Mouse (Mus musculus): ENCODE measurements around the gene Kng1.
A peak's percentile ranks its signal among the peaks of the same experiment; 100 is the strongest.
"Not testable (repeated sequence)": the region's sequence is repeated elsewhere in the genome, so short reads cannot be mapped to it uniquely, and the experiment has no call there.

Gene Kng1

DNA sequence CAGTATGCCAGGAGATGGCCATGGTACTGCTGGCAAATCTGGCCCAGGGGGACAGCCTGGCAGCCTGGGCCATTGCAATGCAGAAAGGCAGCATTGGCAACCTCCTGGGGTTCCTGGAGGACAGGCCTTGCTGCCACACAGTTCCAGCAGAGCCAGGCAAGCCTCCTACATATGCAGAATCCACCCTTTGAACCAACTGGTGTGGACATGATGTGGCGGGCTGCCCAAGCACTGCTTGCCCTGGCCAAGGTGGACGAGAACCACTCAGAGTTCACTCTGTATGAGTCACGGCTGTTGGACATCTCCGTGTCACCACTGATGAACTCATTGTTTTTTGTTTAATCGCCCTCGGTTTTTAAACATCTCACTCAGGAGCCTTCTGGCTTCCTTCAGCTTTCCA lies 36.5 kb downstream of the Kng1 start:
- no peak for DNase-seq

DNA sequence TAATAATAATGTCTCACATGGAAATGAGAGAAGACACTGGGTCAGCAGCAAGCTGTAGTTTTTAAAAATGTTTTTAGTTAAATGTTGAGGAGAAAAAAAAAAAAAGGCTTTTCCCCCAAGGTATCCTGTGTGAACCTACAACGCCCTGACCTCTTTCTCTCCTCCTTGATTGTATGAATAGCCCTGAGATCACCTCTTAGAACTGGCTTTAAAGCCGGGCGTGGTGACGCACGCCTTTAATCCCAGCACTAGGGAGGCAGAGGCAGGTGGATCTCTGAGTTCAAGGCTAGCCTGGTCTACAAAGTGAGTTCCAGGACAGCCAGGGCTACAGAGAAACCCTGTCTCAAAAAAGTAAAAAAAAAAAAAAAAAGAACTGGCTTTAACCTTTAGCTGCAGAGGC lies 37.9 kb downstream of the Kng1 start:
- DNase-seq = not testable (repeated sequence)

- DNase-seq = not testable (repeated sequence)
These were observed 39.2 kb downstream of the Kng1 start for GRCm38 (mm10) chr16:23096886-23097285.

GRCm38 (mm10) chr16:23097290-23098104 lies 39.8 kb downstream of the Kng1 start:
- not testable (repeated sequence) for DNase-seq

DNA sequence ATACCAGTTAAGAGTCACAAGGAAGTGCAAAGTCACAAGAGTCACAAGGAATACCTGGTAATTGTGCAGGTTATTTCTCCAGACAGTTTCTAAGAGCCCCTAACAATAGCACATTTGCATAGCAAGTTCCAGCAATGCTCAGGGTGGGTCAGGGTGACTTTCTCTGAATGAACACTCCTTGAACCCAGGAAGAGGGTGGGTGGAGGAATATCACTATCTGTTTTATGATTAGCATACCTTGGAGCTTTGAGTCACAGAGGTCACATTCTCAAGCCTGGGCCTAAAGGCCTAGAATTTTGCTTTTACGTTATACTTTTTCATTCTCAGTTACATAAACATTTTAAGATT lies 40.4 kb downstream of the Kng1 start:
- not testable (repeated sequence) for DNase-seq

DNA sequence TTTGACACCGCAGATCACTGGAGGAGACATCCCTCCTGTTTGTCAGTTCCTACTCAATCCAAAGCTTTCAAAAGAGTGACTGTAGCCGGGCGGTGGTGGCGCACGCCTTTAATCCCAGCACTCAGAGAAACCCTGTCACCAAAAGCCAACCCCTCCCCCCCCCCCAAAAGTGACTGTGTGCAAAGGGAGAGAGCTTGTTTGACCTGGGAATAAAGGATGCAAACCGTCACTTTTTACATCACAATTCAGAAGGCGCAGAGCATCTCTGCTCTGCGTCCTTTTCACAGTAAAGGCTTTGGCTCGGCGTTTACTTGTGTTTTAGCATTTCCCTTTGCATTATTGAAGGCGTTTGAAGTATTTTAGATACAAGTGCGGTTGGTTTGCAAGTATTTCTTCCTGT lies 42.0 kb downstream of the Kng1 start:
- DNase-seq = no peak

- no peak for DNase-seq
These were observed 42.5 kb downstream of the Kng1 start for GRCm38 (mm10) chr16:23100099-23100575.

DNA sequence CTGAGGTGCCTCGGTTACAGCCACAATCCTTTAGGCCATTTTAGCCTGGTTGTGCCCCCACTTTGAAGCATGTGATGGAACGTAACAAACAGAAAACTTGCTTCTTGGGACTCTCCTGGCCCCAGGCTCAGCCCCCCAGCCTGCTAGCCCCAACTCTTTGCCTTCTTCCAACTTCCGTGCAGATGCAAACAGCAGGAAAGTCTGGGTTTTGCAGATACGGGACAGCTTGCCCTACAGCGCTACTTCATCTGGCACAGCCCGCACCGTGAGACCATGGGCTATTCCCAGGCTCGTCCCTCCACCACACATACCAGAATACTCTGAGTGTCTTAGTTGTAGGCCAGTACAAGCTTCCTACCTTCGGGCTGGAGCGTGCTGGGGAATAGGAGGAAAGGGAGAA lies 42.9 kb downstream of the Kng1 start:
- DNase-seq = no peak

GRCm38 (mm10) chr16:23102340-23103037 lies 44.8 kb downstream of the Kng1 start:
- no peak for DNase-seq

GRCm38 (mm10) chr16:23103038-23103745 lies 45.5 kb downstream of the Kng1 start:
- DNase-seq = peak; percentile 41

DNA sequence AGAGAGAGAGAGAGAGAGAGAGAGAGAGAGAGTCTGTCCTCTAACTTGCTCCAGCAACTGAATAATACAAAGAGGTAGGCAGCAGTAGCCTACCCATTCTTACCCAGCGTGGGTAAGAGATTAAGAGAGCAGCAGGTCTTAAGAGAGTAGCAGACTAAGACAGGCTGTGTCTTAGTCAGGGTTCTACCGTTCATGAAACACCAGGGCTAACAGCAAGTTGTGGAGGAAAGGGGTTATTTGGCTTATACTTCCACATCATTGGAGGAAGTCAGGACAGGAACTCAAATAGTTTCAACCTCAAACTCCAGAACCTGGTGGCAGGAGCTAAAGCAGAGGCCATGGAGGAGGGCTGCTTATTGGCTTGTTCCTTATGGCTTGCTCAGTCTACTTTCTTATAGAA lies 46.2 kb downstream of the Kng1 start:
- DNase-seq = no peak

GRCm38 (mm10) chr16:23106121-23106520 lies 48.5 kb downstream of the Kng1 start:
- no peak for DNase-seq

- peak; percentile 94 for DNase-seq
These were observed 49.7 kb downstream of the Kng1 start, which contains the start of gene Eif4a2 for GRCm38 (mm10) chr16:23107231-23107942. Eif4a2 (plus strand) TSS chr16:23107444.

DNA sequence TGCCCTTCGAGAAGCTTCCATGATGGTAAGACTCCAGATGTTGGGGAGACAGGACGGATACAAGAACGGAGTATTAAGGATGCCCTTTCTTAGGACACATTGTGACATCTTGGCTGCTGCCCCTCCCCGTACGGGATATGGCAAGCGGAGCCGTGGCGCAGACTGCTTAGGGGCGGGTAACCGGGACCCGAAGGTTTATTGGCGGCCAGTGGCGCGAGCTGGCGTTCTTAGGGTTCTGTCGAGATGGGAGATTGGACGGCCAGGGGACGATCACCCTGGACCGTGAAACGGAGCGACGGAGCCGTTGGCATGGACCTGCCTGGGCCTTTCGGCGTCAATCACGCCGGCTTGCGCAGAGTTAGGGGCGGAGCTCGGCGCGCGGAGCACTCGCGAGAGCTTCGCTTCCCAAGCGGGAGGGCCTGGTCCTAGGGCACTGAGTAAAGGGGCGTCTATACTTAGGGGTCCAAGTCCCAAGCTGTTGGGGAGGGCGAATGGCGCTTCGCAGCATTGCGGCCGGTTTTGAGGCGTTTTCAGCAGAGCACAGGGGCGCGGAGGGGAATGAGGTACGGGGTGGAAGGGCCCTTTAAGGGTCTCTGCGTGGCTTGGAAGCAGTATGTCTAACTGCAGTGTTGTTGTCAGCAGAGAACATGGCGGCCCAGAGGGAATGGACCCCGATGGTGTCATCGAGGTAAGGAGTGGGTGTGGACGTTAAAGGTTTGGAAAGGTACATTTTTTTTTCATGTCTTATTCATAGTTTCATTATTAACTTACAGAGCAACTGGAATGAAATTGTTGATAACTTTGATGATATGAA lies 50.5 kb downstream of the Kng1 start:
- DNase-seq = peak; percentile 86

DNA sequence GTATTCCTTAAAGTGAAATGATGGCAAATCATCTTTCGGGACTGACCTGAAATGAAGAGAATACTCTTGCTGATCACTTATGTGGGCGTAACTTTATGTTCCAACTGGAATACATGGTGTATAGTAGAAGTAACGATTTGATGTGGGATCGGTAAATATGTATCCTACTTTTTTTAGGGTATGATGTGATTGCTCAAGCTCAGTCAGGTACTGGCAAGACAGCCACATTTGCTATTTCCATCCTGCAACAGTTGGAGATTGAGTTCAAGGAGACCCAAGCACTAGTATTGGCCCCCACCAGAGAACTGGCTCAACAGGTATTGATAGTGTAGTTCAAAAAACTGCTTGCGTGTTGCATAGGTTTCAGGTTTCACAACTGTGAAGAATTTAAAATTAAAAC lies 51.3 kb downstream of the Kng1 start:
- DNase-seq = no peak

GRCm38 (mm10) chr16:23109350-23110280 lies 52.0 kb downstream of the Kng1 start:
- no peak for DNase-seq

DNA sequence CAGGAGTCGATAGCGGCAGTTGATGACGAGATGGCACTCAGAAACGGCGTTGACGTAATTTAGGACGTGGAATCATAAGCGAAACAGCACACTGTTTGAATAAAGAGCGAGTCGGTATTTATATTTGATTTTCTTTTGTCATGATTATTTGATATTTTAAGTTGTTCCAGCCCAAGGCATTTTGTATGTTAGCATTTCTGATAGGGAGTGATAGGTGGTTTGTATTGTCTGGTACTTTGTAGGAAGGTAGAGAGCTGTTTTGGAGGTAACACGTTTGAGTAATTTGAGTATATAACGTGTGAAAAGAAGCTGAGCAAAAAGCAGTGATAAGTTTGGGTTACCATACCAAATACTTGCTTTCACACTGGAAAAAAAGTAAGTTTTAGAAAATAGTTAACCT lies 54.7 kb downstream of the Kng1 start:
- no peak for DNase-seq

DNA sequence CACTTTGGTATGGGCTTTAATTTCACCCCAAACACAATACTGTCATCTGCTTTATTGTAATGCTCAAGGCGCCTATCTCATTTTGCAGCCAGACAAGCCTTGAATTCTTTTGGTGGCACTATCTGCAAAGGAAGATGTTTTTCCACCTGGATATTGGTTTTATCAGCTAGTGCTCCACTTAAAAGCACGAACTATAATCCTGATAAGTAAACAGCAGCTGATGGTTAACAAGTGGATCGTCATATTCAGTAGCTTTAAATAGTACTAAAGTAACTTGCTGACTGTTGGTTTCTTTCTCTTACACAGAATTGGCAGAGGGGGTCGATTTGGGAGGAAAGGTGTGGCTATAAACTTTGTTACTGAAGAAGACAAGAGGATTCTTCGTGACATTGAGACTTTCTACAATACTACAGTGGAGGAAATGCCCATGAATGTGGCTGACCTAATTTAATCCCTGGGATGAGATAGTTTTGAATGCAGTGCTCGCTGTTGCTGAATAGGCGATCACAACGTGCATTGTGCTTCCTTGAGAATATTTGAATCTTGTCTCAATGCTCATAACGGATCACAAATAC lies 55.3 kb downstream of the Kng1 start:
- no peak for DNase-seq

GRCm38 (mm10) chr16:23113903-23114302 lies 56.2 kb downstream of the Kng1 start:
- no peak for DNase-seq

Measured in kidney, adult 18-20 months (tissue).